Mouse (Mus musculus): ENCODE measurements at regions not wholly inside any gene's neighbourhood (a gene's known extent, or its start where the extent isn't known, plus 50 kb on each side); places are given as distances from the start of the nearest gene placed in this dataset.

GRCm38 (mm10) chr11:111281237-111282160 lies 215.5 kb downstream of the Kcnj2 start:
- DNase-seq = no peak

GRCm38 (mm10) chr11:111282283-111282682 lies 216.3 kb downstream of the Kcnj2 start:
- DNase-seq = no peak

- no peak for DNase-seq
Measured at GRCm38 (mm10) chr11:111290537-111290936, 224.6 kb downstream of the Kcnj2 start.

GRCm38 (mm10) chr11:111296309-111296721 lies 230.4 kb downstream of the Kcnj2 start:
- DNase-seq = no peak

- DNase-seq = no peak
Measured at GRCm38 (mm10) chr11:111312802-111313201, 246.8 kb downstream of the Kcnj2 start.

- DNase-seq = no peak
Measured at GRCm38 (mm10) chr11:111313566-111313965, 247.6 kb downstream of the Kcnj2 start.

- DNase-seq = no peak
Measured at GRCm38 (mm10) chr11:111321576-111321975, 255.6 kb downstream of the Kcnj2 start.

- DNase-seq = no peak
Measured at GRCm38 (mm10) chr11:111324453-111325010, 258.6 kb downstream of the Kcnj2 start.

- DNase-seq = no peak
Measured at GRCm38 (mm10) chr11:111326915-111327314, 261.0 kb downstream of the Kcnj2 start.

GRCm38 (mm10) chr11:111328258-111328657 lies 262.3 kb downstream of the Kcnj2 start:
- DNase-seq = no peak

GRCm38 (mm10) chr11:111331592-111331991 lies 265.6 kb downstream of the Kcnj2 start:
- no peak for DNase-seq

GRCm38 (mm10) chr11:111333021-111333420 lies 267.1 kb downstream of the Kcnj2 start:
- no peak for DNase-seq

- DNase-seq = no peak
Measured at GRCm38 (mm10) chr11:111347562-111347961, 281.6 kb downstream of the Kcnj2 start.

- DNase-seq = no peak
Measured at GRCm38 (mm10) chr11:111350028-111350427, 284.1 kb downstream of the Kcnj2 start.

- DNase-seq = no peak
Measured at GRCm38 (mm10) chr11:111363363-111363762, 297.4 kb downstream of the Kcnj2 start.

GRCm38 (mm10) chr11:111377165-111377564 lies 311.2 kb downstream of the Kcnj2 start:
- no peak for DNase-seq

GRCm38 (mm10) chr11:111379842-111380241 lies 313.9 kb downstream of the Kcnj2 start:
- DNase-seq = no peak

- no peak for DNase-seq
Measured at GRCm38 (mm10) chr11:111398706-111399105, 332.7 kb downstream of the Kcnj2 start.

- DNase-seq = no peak
Measured at GRCm38 (mm10) chr11:111409266-111409665, 343.3 kb downstream of the Kcnj2 start.

GRCm38 (mm10) chr11:111424871-111425270 lies 358.9 kb downstream of the Kcnj2 start:
- no peak for DNase-seq

- DNase-seq = no peak
Measured at GRCm38 (mm10) chr11:111426715-111427114, 360.8 kb downstream of the Kcnj2 start.

- no peak for DNase-seq
Measured at GRCm38 (mm10) chr11:111442257-111442656, 376.3 kb downstream of the Kcnj2 start.

GRCm38 (mm10) chr11:111443381-111443780 lies 377.4 kb downstream of the Kcnj2 start:
- DNase-seq = no peak

GRCm38 (mm10) chr11:111444791-111445190 lies 378.8 kb downstream of the Kcnj2 start:
- no peak for DNase-seq
